Comparison of ENCODE assay signal across 9 mouse cellular contexts in genomic region chr8:106140769-106141168, GRCm38 (mm10). TPM values are rescaled to one million over a fixed set of nuclear protein-coding genes. Genes with fewer than 3 reads are reported as not detected.
DNase-seq lines count a peak whose midpoint lies in the region; ATAC-seq and TF ChIP-seq lines count a peak whose summit lies in the region.
"Had no signal": no experiment of that assay in that cellular context is flagged by ENCODE, and none has a peak within 500 bp of the region (broad histone marks: within the 10 kb centered on the region; RNA-seq: fewer than 3 reads in every experiment).

No protein-coding gene starts in this region.

- H3K27ac ChIP-seq in heart, embryonic 11.5 days (ENCODE audit: low read depth, low read length): no peak overlapping the region
- H3K27ac ChIP-seq in intestine, postnatal 0 days (ENCODE audit: low read depth, low read length): no peak overlapping the region
- no peak overlapping the region for H3K27ac ChIP-seq in midbrain, postnatal 0 days (ENCODE audit: low read depth, low read length)
- H3K27ac ChIP-seq in spleen, adult 2 months (ENCODE audit: insufficient read depth, low read length): no peak overlapping the region

- no peaks in the 10 kb centered on the region for H3K9me3 ChIP-seq in heart, embryonic 11.5 days (replicated peaks; ENCODE audit: control insufficient read depth, low read length)
- no peaks in the 10 kb centered on the region for H3K9me3 ChIP-seq in intestine, postnatal 0 days (ENCODE audit: control insufficient read depth)
- no peaks in the 10 kb centered on the region for H3K9me3 ChIP-seq in midbrain, postnatal 0 days (ENCODE audit: low read length)

- H3K27me3 ChIP-seq in heart, embryonic 11.5 days (ENCODE audit: control insufficient read depth, insufficient read depth, low read length): peaks cover 13% of the 10 kb centered on the region
- 0 out of 2 replicates have a peak, but pooled peaks cover 1% of the 10 kb centered on the region for H3K27me3 ChIP-seq in intestine, postnatal 0 days (replicated peaks; ENCODE audit: control insufficient read depth, insufficient read depth, low read length)
- peaks cover 22% of the 10 kb centered on the region for H3K27me3 ChIP-seq in midbrain, postnatal 0 days (ENCODE audit: insufficient read depth, low read length)
- H3K27me3 ChIP-seq in spleen, adult 2 months (ENCODE audit: control insufficient read depth, insufficient read depth, low read length): peaks cover 17% of the 10 kb centered on the region
- H3K27me3 ChIP-seq: Patski had no signal

- peaks cover 14% of the 10 kb centered on the region for H3K4me1 ChIP-seq in heart, embryonic 11.5 days (ENCODE audit: control insufficient read depth, insufficient read depth, low read length)
- H3K4me1 ChIP-seq in intestine, postnatal 0 days (replicated peaks; ENCODE audit: control insufficient read depth, insufficient read depth, low read length): no peaks in the 10 kb centered on the region
- peaks cover 17% of the 10 kb centered on the region; the same call in 1 of the 2 replicates for H3K4me1 ChIP-seq in midbrain, postnatal 0 days (ENCODE audit: insufficient read depth, low read length)
- H3K4me1 ChIP-seq in spleen, adult 2 months (ENCODE audit: control insufficient read depth, insufficient read depth, insufficient read length): peaks cover 15% of the 10 kb centered on the region

- intact Hi-C loops in left cerebral cortex, postnatal 36 days (cut with DNase I): loop anchor here (2.0 to 5.0 kb wide), 3 partner anchors 56 to 262 kb away; no protein-coding TSS in a partner anchor

- ATAC-seq in heart, embryonic 11.5 days (replicated peaks; ENCODE audit: insufficient number of reproducible peaks, low FRiP score, low TSS enrichment): no peak
- no peak for ATAC-seq in intestine, postnatal 0 days
- ATAC-seq in midbrain, postnatal 0 days (ENCODE audit: low FRiP score): peak; percentile 45; the same call in 1 of the 2 replicates
- ATAC-seq: Patski had no signal

- no peaks in the 10 kb centered on the region for H3K36me3 ChIP-seq in heart, embryonic 11.5 days (ENCODE audit: control insufficient read depth, insufficient read depth, low read length)
- H3K36me3 ChIP-seq in intestine, postnatal 0 days (ENCODE audit: control insufficient read depth, insufficient read depth): no peaks in the 10 kb centered on the region
- H3K36me3 ChIP-seq in midbrain, postnatal 0 days (ENCODE audit: insufficient read depth, low read length): no peaks in the 10 kb centered on the region
- H3K36me3 ChIP-seq in spleen, adult 2 months (ENCODE audit: control insufficient read depth, insufficient read depth, low read length): no peaks in the 10 kb centered on the region

- peak; percentile 79 to 94 for DNase-seq in heart, adult 18-20 months
- peak; percentile 81 to 86 for DNase-seq in cerebellum, postnatal 36 days
- peak; percentile 86 for DNase-seq in gastrocnemius, adult 18-20 months (ENCODE audit: low spot score)
- DNase-seq in left cerebral cortex, postnatal 36 days (ENCODE audit: low spot score in 2 of 2): peak; percentile 75 to 82
- DNase-seq in midbrain, postnatal 0 days (ENCODE audit: low spot score): peak; percentile 86
- DNase-seq in spleen, adult 2 months (ENCODE audit: low read depth in 1 of 2, low spot score in 2 of 2): peak; percentile 73 to 77

- no peak overlapping the region for H3K4me3 ChIP-seq in heart, embryonic 11.5 days (ENCODE audit: low read depth, low read length)
- H3K4me3 ChIP-seq in intestine, postnatal 0 days (ENCODE audit: low read depth, low read length): no peak overlapping the region
- H3K4me3 ChIP-seq in midbrain, postnatal 0 days (ENCODE audit: low read depth, low read length): no peak overlapping the region
- no peak overlapping the region for H3K4me3 ChIP-seq in spleen, adult 2 months (ENCODE audit: extremely low read depth, insufficient read depth, insufficient read length)

- WGBS in heart, embryonic 11.5 days (ENCODE audit: insufficient replicate concordance): 18% methylated on average over 13 of the region's 13 CpGs
- 6% methylated on average over 13 of the region's 13 CpGs for WGBS in intestine, postnatal 0 days
- 12% methylated on average over 13 of the region's 13 CpGs for WGBS in midbrain, postnatal 0 days
- WGBS in spleen, adult 2 months: 10% methylated on average over 13 of the region's 13 CpGs

- no peak overlapping the region for H3K4me2 ChIP-seq in heart, embryonic 11.5 days
- H3K4me2 ChIP-seq in intestine, postnatal 0 days (replicated peaks; ENCODE audit: low read depth): no peak overlapping the region
- H3K4me2 ChIP-seq in midbrain, postnatal 0 days (ENCODE audit: low read depth, low read length, poor library complexity, severe bottlenecking): no peak overlapping the region

- TF ChIP-seq POLR2A in spleen, adult 2 months (IDR thresholded peaks at IDR 0.05; ENCODE audit: low read depth, low read length): no peak

- no peak overlapping the region for H3K9ac ChIP-seq in heart, embryonic 11.5 days (ENCODE audit: low read depth, low read length)
- no peak overlapping the region for H3K9ac ChIP-seq in intestine, postnatal 0 days (ENCODE audit: low read depth, low read length)
- no peak overlapping the region for H3K9ac ChIP-seq in midbrain, postnatal 0 days (replicated peaks; ENCODE audit: low read length, poor library complexity, severe bottlenecking)

- peak; percentile 99 for TF ChIP-seq CTCF in intestine, postnatal 0 days (IDR thresholded peaks at IDR 0.05; ENCODE audit: low read depth)
- TF ChIP-seq CTCF in midbrain, postnatal 0 days (IDR thresholded peaks at IDR 0.05): peak; percentile 97
- peak; percentile 90; the same call in 1 of the 2 replicates for TF ChIP-seq CTCF in spleen, adult 2 months (IDR thresholded peaks at IDR 0.05; ENCODE audit: extremely low read depth, insufficient read depth, insufficient read length, insufficient replicate concordance)

RNA-seq across cellular contexts. Expression of gene Esrp2, which starts 4.0 kb away (rescaled TPM):
- total RNA-seq in heart, adult 18-20 months (2021): 1 to 10 TPM in 1 of 2 experiments, under 1 TPM in 1; 0.35 to 1.4 TPM
- 1.3 and 1.4 TPM in 2 replicates for polyA plus RNA-seq in heart, embryonic 11.5 days (2014; fragmentation: Nextera tagmentation; extraction: Ambion mirVana)
- not detected for total RNA-seq in gastrocnemius, adult 18-20 months (2021)
- polyA plus RNA-seq in intestine, postnatal 0 days (2015; fragmentation: Nextera tagmentation; extraction: Ambion mirVana): 9.2 and 11.0 TPM in 2 replicates
- under 1 TPM; 0.30 to 0.36 TPM for total RNA-seq in left cerebral cortex, postnatal 36 days (2021)
- 0.77 TPM in 1 of 2 replicates, not detected in the other for total RNA-seq in midbrain, postnatal 0 days (2014; rRNA removed)
- 0.31 TPM in 1 of 2 replicates, not detected in the other for polyA plus RNA-seq in midbrain, postnatal 0 days (2015; fragmentation: Nextera tagmentation; extraction: Ambion mirVana)
- polyA plus RNA-seq in spleen, adult 2 months (2012; rRNA removed): 0.67 and 0.69 TPM in 2 replicates

RNA-seq across cellular contexts. Expression of gene Pla2g15, which starts 9.4 kb away (rescaled TPM):
- total RNA-seq in heart, adult 18-20 months (2021): 1 to 10 TPM; 6.7 to 7.9 TPM
- 3.0 and 7.2 TPM in 2 replicates for polyA plus RNA-seq in heart, embryonic 11.5 days (2014; fragmentation: Nextera tagmentation; extraction: Ambion mirVana)
- 1 to 10 TPM; 3.4 to 5.7 TPM for total RNA-seq in gastrocnemius, adult 18-20 months (2021)
- polyA plus RNA-seq in intestine, postnatal 0 days (2015; fragmentation: Nextera tagmentation; extraction: Ambion mirVana): 7.4 and 7.9 TPM in 2 replicates
- total RNA-seq in left cerebral cortex, postnatal 36 days (2021): 10 to 100 TPM; 25.9 to 26.3 TPM
- 21.3 and 22.5 TPM in 2 replicates for total RNA-seq in midbrain, postnatal 0 days (2014; rRNA removed)
- 16.7 and 18.7 TPM in 2 replicates for polyA plus RNA-seq in midbrain, postnatal 0 days (2015; fragmentation: Nextera tagmentation; extraction: Ambion mirVana)
- 24.6 and 35.4 TPM in 2 replicates for polyA plus RNA-seq in spleen, adult 2 months (2012; rRNA removed)

RNA-seq across cellular contexts. Expression of gene Slc7a6, which starts 27.9 kb away (rescaled TPM):
- total RNA-seq in heart, adult 18-20 months (2021): 10 to 100 TPM in 1 of 2 experiments, 1 to 10 TPM in 1; 8.8 to 11.5 TPM
- 64.5 and 67.4 TPM in 2 replicates for polyA plus RNA-seq in heart, embryonic 11.5 days (2014; fragmentation: Nextera tagmentation; extraction: Ambion mirVana)
- total RNA-seq in gastrocnemius, adult 18-20 months (2021): 10 to 100 TPM; 10.2 to 13.4 TPM
- polyA plus RNA-seq in intestine, postnatal 0 days (2015; fragmentation: Nextera tagmentation; extraction: Ambion mirVana): 18.0 and 18.4 TPM in 2 replicates
- 10 to 100 TPM; 24.0 to 28.7 TPM for total RNA-seq in left cerebral cortex, postnatal 36 days (2021)
- total RNA-seq in midbrain, postnatal 0 days (2014; rRNA removed): 37.1 and 44.3 TPM in 2 replicates
- polyA plus RNA-seq in midbrain, postnatal 0 days (2015; fragmentation: Nextera tagmentation; extraction: Ambion mirVana): 40.2 and 41.7 TPM in 2 replicates
- 22.4 and 22.6 TPM in 2 replicates for polyA plus RNA-seq in spleen, adult 2 months (2012; rRNA removed)
